Mouse (Mus musculus) intestine, embryonic 14.5 days (tissue): ENCODE measurements at regions not wholly inside any gene's neighbourhood (a gene's known extent, or its start where the extent isn't known, plus 50 kb on each side); places are given as distances from the start of the nearest gene placed in this dataset.

Source experiments
- ATAC-seq: fragments of 200-750 bp; cut with Nextera tagmentation; replicated peaks from 2 replicates; pipeline ENCODE4 v1.8.0; 2017; ENCODE audit warnings: low read depth, moderate number of reproducible peaks, moderate TSS enrichment, moderate library complexity; ENCODE audit not compliant: low FRiP score, low TSS enrichment
- DNase-seq: peaks from one replicate; pipeline ENCODE4 v3.0.0-alpha.2; 2018; ENCODE audit warnings: low spot score
- H3K27ac ChIP-seq: fragments of 300-500 bp; sonication (generic); 2 replicates; pipeline ENCODE4 v1.5.1; 2014; ENCODE audit warnings: low read depth, mild to moderate bottlenecking, control low read depth
- H3K27me3 ChIP-seq: fragments of 300-500 bp; sonication (generic); replicated peaks from 2 replicates; pipeline ENCODE4 v1.6.1; 2014; ENCODE audit warnings: low read length, control low read depth; ENCODE audit not compliant: control insufficient read depth, insufficient read depth
- H3K36me3 ChIP-seq: fragments of 300-500 bp; sonication (generic); 2 replicates; pipeline ENCODE4 v1.6.1; 2014; ENCODE audit warnings: low read length, control low read depth; ENCODE audit not compliant: control insufficient read depth, insufficient read depth
- H3K4me1 ChIP-seq: fragments of 300-500 bp; sonication (generic); replicated peaks from 2 replicates; pipeline ENCODE4 v1.6.1; 2014; ENCODE audit warnings: low read length, control low read depth, mixed read lengths; ENCODE audit not compliant: control insufficient read depth, insufficient read depth
- H3K4me2 ChIP-seq: fragments of 300-500 bp; sonication (generic); 2 replicates; pipeline ENCODE4 v1.6.1; 2014; ENCODE audit warnings: low read length
- H3K4me3 ChIP-seq: fragments of 300-500 bp; sonication (generic); 2 replicates; pipeline ENCODE4 v1.5.1; 2014; ENCODE audit warnings: low read depth, low read length, control low read depth, mixed read lengths
- H3K9ac ChIP-seq: fragments of 300-500 bp; sonication (generic); 2 replicates; pipeline ENCODE4 v1.6.1; 2014; ENCODE audit warnings: mild to moderate bottlenecking, low read length
- H3K9me3 ChIP-seq: fragments of 300-500 bp; sonication (generic); 2 replicates; pipeline ENCODE4 v1.6.1; 2016; ENCODE audit warnings: low read length, control low read depth; ENCODE audit not compliant: control insufficient read depth
- WGBS: fragments of 180-500 bp; shearing (Covaris S2); extraction: QIAGEN DNeasy Blood & Tissue Kit; methylation state at CpG from one replicate; pipeline ENCODE4 v1.1.7; 2014; 5-methylcytosine and 5-hydroxymethylcytosine counted together

DNA sequence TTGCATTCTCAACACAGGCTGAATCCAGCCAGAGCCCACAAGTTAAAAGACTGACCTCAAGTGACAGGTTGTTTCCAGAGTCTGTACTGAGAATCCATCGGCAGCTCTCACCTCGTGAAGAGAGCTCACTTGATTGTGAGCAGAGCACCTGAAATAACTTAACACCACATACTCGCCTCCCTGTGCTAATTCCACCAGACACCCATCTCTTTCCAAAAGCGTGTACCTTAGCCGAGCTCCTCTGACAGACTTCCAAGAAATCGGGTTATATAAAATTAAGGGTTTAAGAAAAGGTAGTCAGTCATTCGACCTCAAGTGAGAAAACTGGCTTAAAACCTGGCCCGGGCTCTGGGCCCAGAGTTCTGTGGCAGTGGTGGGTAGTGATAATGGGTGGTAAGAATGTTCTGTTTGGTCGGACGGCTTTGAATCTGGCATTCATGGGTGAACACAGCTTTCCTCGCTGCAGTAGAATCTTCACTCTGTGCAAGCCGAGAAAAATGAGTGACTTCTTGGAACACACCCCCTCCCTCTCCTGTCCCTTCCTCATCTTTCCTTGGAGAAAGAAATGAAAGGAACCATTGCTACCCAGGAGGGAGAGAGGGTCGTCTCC is 299.8 kb upstream of the Pou3f3 start:
- no peak for ATAC-seq
- Histone ChIP-seq H3K4me1 (no peaks in the 10 kb centered on the region), H3K4me3 (no peak overlapping the region), H3K27me3 (no peaks in the 10 kb centered on the region), H3K27ac (no peak overlapping the region), H3K9ac (no peak overlapping the region), H3K36me3 (no peaks in the 10 kb centered on the region), H3K4me2 (no peak overlapping the region), H3K9me3 (no peaks in the 10 kb centered on the region)
- WGBS: 81% methylated on average over 13 of the region's 13 CpGs
- no peak for DNase-seq

- H3K4me2 ChIP-seq: no peak overlapping the region
- no peak overlapping the region for H3K27ac ChIP-seq
- ATAC-seq: no peak
- H3K9me3 ChIP-seq: no peaks in the 10 kb centered on the region
- no peaks in the 10 kb centered on the region for H3K27me3 ChIP-seq
- H3K4me3 ChIP-seq: no peak overlapping the region
- no peak for DNase-seq
- WGBS: 41% methylated on average over 8 of the region's 8 CpGs
- H3K36me3 ChIP-seq: no peaks in the 10 kb centered on the region
- no peak overlapping the region for H3K9ac ChIP-seq
- no peaks in the 10 kb centered on the region for H3K4me1 ChIP-seq
Observed at GRCm38 (mm10) chr1:42398461-42399154, 297.0 kb upstream of the Pou3f3 start.

DNA sequence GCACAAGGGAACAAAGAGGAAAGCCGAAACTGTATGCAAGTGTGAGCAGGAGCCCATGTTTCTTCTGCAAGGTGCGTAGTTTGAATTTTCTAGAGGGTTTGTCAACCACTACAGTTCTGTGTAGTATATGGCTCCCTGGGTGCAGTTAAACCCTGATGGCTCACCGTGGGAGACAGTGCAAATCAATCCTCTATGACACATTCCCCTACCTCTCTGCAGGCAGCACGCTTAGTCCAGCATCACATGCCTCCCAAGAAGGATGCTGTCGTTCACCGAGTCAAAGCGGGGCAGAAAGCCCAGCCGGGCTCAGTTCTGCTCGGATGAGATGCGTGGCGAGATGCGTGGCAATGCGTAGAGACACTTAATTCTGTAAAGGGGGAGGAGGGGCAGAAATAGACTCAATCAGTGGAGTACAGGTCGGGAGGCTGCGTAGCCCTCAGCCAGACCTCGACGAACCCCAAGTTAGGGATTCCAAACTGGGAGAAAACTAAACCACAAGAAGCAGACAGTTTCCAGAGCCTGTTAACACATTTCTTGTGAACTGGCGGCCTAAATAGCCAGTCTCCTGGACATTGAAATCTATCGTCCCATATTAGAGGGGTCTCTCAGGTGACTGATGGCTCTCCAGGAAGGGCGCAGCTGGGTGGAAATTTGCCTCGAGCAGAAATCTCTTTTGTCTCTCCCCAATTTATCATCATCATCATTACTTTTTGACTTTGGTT is 279.6 kb upstream of the Pou3f3 start:
- 71% methylated on average over 21 of the region's 21 CpGs for WGBS
- H3K36me3 ChIP-seq: no peaks in the 10 kb centered on the region
- no peak for ATAC-seq

GRCm38 (mm10) chr1:42416539-42417218 is 278.9 kb upstream of the Pou3f3 start:
- Histone ChIP-seq H3K4me3 (no peak overlapping the region), H3K9me3 (no peaks in the 10 kb centered on the region), H3K27ac (no peak overlapping the region), H3K4me2 (no peak overlapping the region), H3K9ac (no peak overlapping the region), H3K4me1 (no peaks in the 10 kb centered on the region), H3K36me3 (no peaks in the 10 kb centered on the region), H3K27me3 (no peaks in the 10 kb centered on the region)
- ATAC-seq (no peak), DNase-seq (no peak)
- WGBS: 69% methylated on average over 8 of the region's 8 CpGs

More for the DNA sequence above, 279.6 kb upstream of the Pou3f3 start:
- no peak overlapping the region for H3K27ac ChIP-seq
- H3K27me3 ChIP-seq: no peaks in the 10 kb centered on the region
- no peak for DNase-seq
- H3K9ac ChIP-seq: no peak overlapping the region
- H3K4me2 ChIP-seq: no peak overlapping the region
- H3K9me3 ChIP-seq: no peaks in the 10 kb centered on the region
- H3K4me1 ChIP-seq: no peaks in the 10 kb centered on the region
- no peak overlapping the region for H3K4me3 ChIP-seq

- no peaks in the 10 kb centered on the region for H3K9me3 ChIP-seq
- 26% methylated on average over 4 of the region's 4 CpGs for WGBS
- no peak overlapping the region for H3K9ac ChIP-seq
- H3K27ac ChIP-seq: no peak overlapping the region
- ATAC-seq (no peak), DNase-seq (no peak)
- H3K27me3 ChIP-seq: no peaks in the 10 kb centered on the region
- H3K36me3 ChIP-seq: no peaks in the 10 kb centered on the region
- H3K4me3 ChIP-seq: no peak overlapping the region
- H3K4me2 ChIP-seq: no peak overlapping the region
- H3K4me1 ChIP-seq: no peaks in the 10 kb centered on the region
Observed at GRCm38 (mm10) chr1:42417815-42418214, 277.8 kb upstream of the Pou3f3 start.

GRCm38 (mm10) chr1:42418233-42418632 is 277.3 kb upstream of the Pou3f3 start:
- no peaks in the 10 kb centered on the region for H3K4me1 ChIP-seq
- WGBS: 38% methylated on average over 1 of the region's 1 CpGs
- H3K4me2 ChIP-seq: no peak overlapping the region
- no peaks in the 10 kb centered on the region for H3K36me3 ChIP-seq
- H3K4me3 ChIP-seq: no peak overlapping the region
- ATAC-seq (no peak), DNase-seq (no peak)
- no peak overlapping the region for H3K9ac ChIP-seq
- H3K27me3 ChIP-seq: no peaks in the 10 kb centered on the region
- no peaks in the 10 kb centered on the region for H3K9me3 ChIP-seq
- H3K27ac ChIP-seq: no peak overlapping the region

- no peaks in the 10 kb centered on the region for H3K9me3 ChIP-seq
- ATAC-seq (no peak), DNase-seq (no peak)
- 65% methylated on average over 8 of the region's 8 CpGs for WGBS
- no peaks in the 10 kb centered on the region for H3K4me1 ChIP-seq
- H3K27me3 ChIP-seq: no peaks in the 10 kb centered on the region
- H3K4me2 ChIP-seq: no peak overlapping the region
- H3K27ac ChIP-seq: no peak overlapping the region
- H3K9ac ChIP-seq: no peak overlapping the region
- H3K36me3 ChIP-seq: no peaks in the 10 kb centered on the region
- no peak overlapping the region for H3K4me3 ChIP-seq
Observed at GRCm38 (mm10) chr1:42436366-42436998, 259.1 kb upstream of the Pou3f3 start.

DNA sequence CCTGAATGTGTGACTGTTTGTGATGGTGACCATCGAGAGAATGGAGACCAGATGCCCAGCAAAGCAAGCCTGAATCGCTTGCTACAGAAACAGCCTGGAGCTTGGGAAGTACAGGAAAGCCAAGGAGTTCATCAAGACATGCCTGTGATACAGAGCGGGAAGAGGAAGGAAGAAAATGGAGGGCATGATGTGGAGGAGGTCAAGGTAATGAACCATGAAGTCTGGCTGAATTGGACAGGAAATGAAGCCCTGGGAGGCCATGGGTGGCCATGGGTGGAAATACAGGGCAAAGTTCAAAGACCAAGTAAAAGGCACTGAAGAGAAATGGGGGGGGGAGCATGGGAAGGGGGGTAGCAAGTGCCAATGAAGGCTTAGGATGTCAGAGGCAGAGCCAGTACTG is 227.2 kb upstream of the Pou3f3 start:
- H3K9me3 ChIP-seq: no peaks in the 10 kb centered on the region
- H3K27ac ChIP-seq: no peak overlapping the region
- no peak for ATAC-seq
- H3K9ac ChIP-seq: no peak overlapping the region
- no peak for DNase-seq
- H3K27me3 ChIP-seq: no peaks in the 10 kb centered on the region
- H3K4me2 ChIP-seq: no peak overlapping the region
- 87% methylated on average over 3 of the region's 3 CpGs for WGBS
- H3K36me3 ChIP-seq: no peaks in the 10 kb centered on the region
- H3K4me3 ChIP-seq: no peak overlapping the region
- H3K4me1 ChIP-seq: no peaks in the 10 kb centered on the region
